Mouse (Mus musculus) c-Kit-positive CD71-positive TER-119-positive erythroid progenitor cells, embryonic 14.5 days (primary cell): Measurements from ENCODE around the gene Hdac11.
"Not testable (repeated sequence)": the region's sequence is repeated elsewhere in the genome, so short reads cannot be mapped to it uniquely, and the experiment has no call there.

Experiments
- DNase-seq: peaks from one replicate; pipeline ENCODE4 v3.0.0-alpha.2; 2013; ENCODE audit warnings: low spot score

Gene Hdac11

GRCm38 (mm10) chr6:91156554-91157236, at the start of gene Hdac11:
TSS of gene Hdac11 (plus strand) at chr6:91156665.
- peak; percentile 92 for DNase-seq

- no peak for DNase-seq
These were observed 48.1 kb upstream of the Hdac11 start for GRCm38 (mm10) chr6:91108301-91108916.

GRCm38 (mm10) chr6:91108917-91109450, 47.5 kb upstream of the Hdac11 start:
- DNase-seq, result no peak

- DNase-seq, result no peak
These were observed 47.0 kb upstream of the Hdac11 start for GRCm38 (mm10) chr6:91109489-91109888.

GRCm38 (mm10) chr6:91110323-91111020, 46.0 kb upstream of the Hdac11 start:
- no peak for DNase-seq

- DNase-seq, result no peak
These were observed 45.1 kb upstream of the Hdac11 start for GRCm38 (mm10) chr6:91111141-91111953.

GRCm38 (mm10) chr6:91111954-91112252, 44.6 kb upstream of the Hdac11 start:
- no peak for DNase-seq

- no peak for DNase-seq
These were observed 41.7 kb upstream of the Hdac11 start for GRCm38 (mm10) chr6:91114716-91115115.

GRCm38 (mm10) chr6:91115158-91115557, 41.3 kb upstream of the Hdac11 start:
- no peak for DNase-seq

GRCm38 (mm10) chr6:91115863-91116243, 40.6 kb upstream of the Hdac11 start:
- peak; percentile 76 for DNase-seq

GRCm38 (mm10) chr6:91116244-91117145, 40.0 kb upstream of the Hdac11 start, which contains the start of gene Nup210:
TSS of gene Nup210 (minus strand) at chr6:91116829.
- DNase-seq, result peak; percentile 84

GRCm38 (mm10) chr6:91117149-91117548, 39.3 kb upstream of the Hdac11 start:
- no peak for DNase-seq

GRCm38 (mm10) chr6:91118526-91118925, 37.9 kb upstream of the Hdac11 start:
- DNase-seq, result no peak

GRCm38 (mm10) chr6:91120206-91120605, 36.3 kb upstream of the Hdac11 start:
- no peak for DNase-seq

GRCm38 (mm10) chr6:91121089-91121488, 35.4 kb upstream of the Hdac11 start:
- not testable (repeated sequence) for DNase-seq

- no peak for DNase-seq
These were observed 33.0 kb upstream of the Hdac11 start for GRCm38 (mm10) chr6:91123453-91123852.

GRCm38 (mm10) chr6:91124286-91125227, 31.9 kb upstream of the Hdac11 start:
- no peak for DNase-seq

- DNase-seq, result no peak
These were observed 31.3 kb upstream of the Hdac11 start for GRCm38 (mm10) chr6:91125228-91125585.

GRCm38 (mm10) chr6:91128996-91129395, 27.5 kb upstream of the Hdac11 start:
- no peak for DNase-seq

- no peak for DNase-seq
These were observed 25.6 kb upstream of the Hdac11 start for GRCm38 (mm10) chr6:91130856-91131255.
